Mouse (Mus musculus) heart, adult 2 months (tissue): ENCODE results near the gene Dnajb6.

ENCODE experiments used
- CTCF ChIP-seq: fragments of 200-600 bp; IDR thresholded peaks from 2 replicates; pipeline ENCODE4 v1.8.1; 2022; ENCODE audit warnings: antibody characterized with exemption, mild to moderate bottlenecking, moderate library complexity
- EP300 ChIP-seq: fragments of 200-500 bp; IDR thresholded peaks from 2 replicates; pipeline ENCODE4 v1.6.1; 2011; ENCODE audit warnings: low read depth, low read length, control low read depth; ENCODE audit not compliant: insufficient read depth
- POLR2A ChIP-seq: fragments of 200-500 bp; IDR thresholded peaks from 2 replicates; pipeline ENCODE4 v1.6.1; 2011; ENCODE audit warnings: mild to moderate bottlenecking, low read depth, low read length, control low read depth; ENCODE audit not compliant: insufficient read depth

DNA sequence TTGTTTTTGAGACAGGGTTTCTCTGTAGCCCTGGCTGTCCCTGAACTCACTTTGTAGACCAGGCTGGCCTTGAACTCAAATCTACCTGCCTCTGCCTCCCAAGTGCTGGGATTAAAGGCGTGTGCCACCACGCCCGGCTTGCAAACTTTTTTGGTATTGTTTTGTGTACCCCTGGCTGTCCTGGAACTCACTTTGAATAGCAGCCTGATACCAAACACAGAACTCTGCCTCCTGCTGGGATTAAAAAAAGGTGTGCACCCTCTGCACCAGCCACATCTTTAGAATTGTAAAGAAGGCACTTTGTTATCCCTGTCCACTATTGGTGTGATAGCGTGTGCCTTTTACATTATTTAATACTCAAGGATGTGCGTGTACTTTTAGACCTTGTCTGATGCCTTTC is 2.0 kb downstream of the Dnajb6 start:
- TF ChIP-seq CTCF (no peak), POLR2A (no peak), EP300 (no peak)
